Mouse (Mus musculus) stomach, embryonic 16.5 days (tissue): Measurements from ENCODE around the gene Zcchc14. TPM values are rescaled to one million over a fixed set of nuclear protein-coding genes. Genes with fewer than 3 reads are reported as not detected.
"Not testable (repeated sequence)": the region's sequence is repeated elsewhere in the genome, so short reads cannot be mapped to it uniquely, and the experiment has no call there.

Source experiments
- ATAC-seq: fragments of 200-750 bp; cut with Nextera tagmentation; 2 replicates; pipeline ENCODE4 v1.8.0; 2017; ENCODE audit warnings: moderate number of reproducible peaks, moderate TSS enrichment; ENCODE audit not compliant: insufficient read depth, low FRiP score
- H3K27ac ChIP-seq: fragments of 300-500 bp; sonication (generic); 2 replicates; pipeline ENCODE4 v1.5.1; 2014; ENCODE audit warnings: low read length
- H3K27me3 ChIP-seq: fragments of 300-500 bp; sonication (generic); 2 replicates; pipeline ENCODE4 v1.6.1; 2014; ENCODE audit warnings: low read length, control low read depth, mixed read lengths; ENCODE audit not compliant: control insufficient read depth, insufficient read depth
- H3K36me3 ChIP-seq: fragments of 300-500 bp; sonication (generic); 2 replicates; pipeline ENCODE4 v1.6.1; 2014; ENCODE audit warnings: low read length; ENCODE audit not compliant: control insufficient read depth, insufficient read depth
- H3K4me1 ChIP-seq: fragments of 300-500 bp; sonication (generic); 2 replicates; pipeline ENCODE4 v1.6.1; 2014; ENCODE audit warnings: low read length, control low read depth, mixed read lengths; ENCODE audit not compliant: control insufficient read depth, insufficient read depth
- H3K4me2 ChIP-seq: fragments of 300-500 bp; sonication (generic); 2 replicates; pipeline ENCODE4 v1.6.1; 2014; ENCODE audit warnings: low read depth, low read length, mixed read lengths
- H3K4me3 ChIP-seq: fragments of 300-500 bp; sonication (generic); replicated peaks from 2 replicates; pipeline ENCODE4 v1.5.1; 2014; ENCODE audit warnings: mild to moderate bottlenecking, low read length
- H3K9ac ChIP-seq: fragments of 300-500 bp; sonication (generic); 2 replicates; pipeline ENCODE4 v1.6.1; 2014; ENCODE audit warnings: low read length
- H3K9me3 ChIP-seq: fragments of 300-500 bp; sonication (generic); replicated peaks from 2 replicates; pipeline ENCODE4 v1.6.1; 2016; ENCODE audit warnings: low read length, control low read depth; ENCODE audit not compliant: control insufficient read depth
- WGBS: fragments of 180-500 bp; shearing (Covaris S2); extraction: QIAGEN DNeasy Blood & Tissue Kit; methylation state at CpG from one replicate; pipeline ENCODE4 v1.1.7; 2014; 5-methylcytosine and 5-hydroxymethylcytosine counted together
- polyA plus RNA-seq: library from polyadenylated mRNA; unstranded; fragments of >200 nt; fragmentation: Nextera tagmentation; extraction: Ambion mirVana; gene quantifications from 2 replicates; pipeline ENCODE4 v1.2.1, GENCODE M21; 2015

Zcchc14 gene
- polyA plus RNA-seq, 1 experiment from 2014 or later: 13.2 TPM

DNA sequence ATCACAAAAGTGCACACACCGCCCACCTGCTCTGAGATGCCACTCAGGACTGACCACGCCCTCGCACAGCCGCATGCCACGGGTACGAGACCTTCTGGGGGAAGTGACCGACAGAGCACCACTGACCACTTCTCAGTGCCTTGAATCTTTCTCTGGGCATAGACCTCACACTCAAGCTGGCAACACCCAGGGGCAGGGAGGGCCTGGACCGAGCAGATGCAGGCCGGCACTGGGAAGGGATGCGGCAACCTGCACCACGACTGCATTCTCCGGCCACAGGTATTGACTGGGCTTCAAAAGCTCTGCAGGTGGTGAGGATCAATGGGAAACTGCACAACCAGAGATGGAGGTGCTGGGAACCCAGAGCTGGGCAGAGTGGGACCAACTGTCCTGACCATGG is 50.3 kb downstream of the Zcchc14 start:
- H3K4me1 ChIP-seq: no peaks in the 10 kb centered on the region
- H3K9me3 ChIP-seq: no peaks in the 10 kb centered on the region
- H3K27ac ChIP-seq: no peak overlapping the region
- no peaks in the 10 kb centered on the region for H3K27me3 ChIP-seq
- H3K9ac ChIP-seq: no peak overlapping the region
- H3K4me3 ChIP-seq: no peak overlapping the region
- H3K4me2 ChIP-seq: no peak overlapping the region
- 89% methylated on average over 12 of the region's 12 CpGs for WGBS
- no peak for ATAC-seq
- H3K36me3 ChIP-seq: peaks cover 15% of the 10 kb centered on the region; the same call in 1 of the 2 replicates

DNA sequence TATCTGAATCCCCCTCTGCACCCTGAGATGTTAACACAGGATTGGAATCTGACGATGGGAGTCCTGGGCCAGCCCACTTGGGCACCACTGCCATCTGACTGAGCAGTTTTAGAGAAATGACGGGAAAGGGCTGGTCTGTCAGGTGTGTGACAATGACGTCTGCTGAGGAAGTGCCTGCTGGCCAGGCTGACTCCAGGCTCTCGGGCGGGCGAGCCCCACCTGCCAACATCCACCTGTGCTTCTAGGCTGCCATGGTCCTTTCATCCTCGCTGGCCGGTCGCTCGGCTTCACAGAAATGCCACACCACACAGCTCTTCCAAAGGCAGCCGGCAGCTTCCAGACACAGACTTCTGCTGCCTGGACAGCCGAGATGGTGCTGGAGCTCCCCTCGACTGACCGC is 52.9 kb downstream of the Zcchc14 start:
- no peak for ATAC-seq
- H3K27me3 ChIP-seq: no peaks in the 10 kb centered on the region
- no peak overlapping the region for H3K9ac ChIP-seq
- H3K4me1 ChIP-seq: no peaks in the 10 kb centered on the region
- WGBS: 87% methylated on average over 14 of the region's 14 CpGs
- no peak overlapping the region for H3K4me3 ChIP-seq
- H3K4me2 ChIP-seq: no peak overlapping the region
- H3K27ac ChIP-seq: no peak overlapping the region
- peaks cover 21% of the 10 kb centered on the region for H3K36me3 ChIP-seq
- H3K9me3 ChIP-seq: no peaks in the 10 kb centered on the region

- peaks cover 22% of the 10 kb centered on the region for H3K36me3 ChIP-seq
- no peak overlapping the region for H3K4me2 ChIP-seq
- no peak overlapping the region for H3K27ac ChIP-seq
- no peaks in the 10 kb centered on the region for H3K4me1 ChIP-seq
- ATAC-seq: no peak
- 31% methylated on average over 7 of the region's 7 CpGs for WGBS
- H3K4me3 ChIP-seq: no peak overlapping the region
- no peaks in the 10 kb centered on the region for H3K9me3 ChIP-seq
- H3K9ac ChIP-seq: no peak overlapping the region
- H3K27me3 ChIP-seq: no peaks in the 10 kb centered on the region
Observed at GRCm38 (mm10) chr8:121598892-121599291, 53.8 kb downstream of the Zcchc14 start.

DNA sequence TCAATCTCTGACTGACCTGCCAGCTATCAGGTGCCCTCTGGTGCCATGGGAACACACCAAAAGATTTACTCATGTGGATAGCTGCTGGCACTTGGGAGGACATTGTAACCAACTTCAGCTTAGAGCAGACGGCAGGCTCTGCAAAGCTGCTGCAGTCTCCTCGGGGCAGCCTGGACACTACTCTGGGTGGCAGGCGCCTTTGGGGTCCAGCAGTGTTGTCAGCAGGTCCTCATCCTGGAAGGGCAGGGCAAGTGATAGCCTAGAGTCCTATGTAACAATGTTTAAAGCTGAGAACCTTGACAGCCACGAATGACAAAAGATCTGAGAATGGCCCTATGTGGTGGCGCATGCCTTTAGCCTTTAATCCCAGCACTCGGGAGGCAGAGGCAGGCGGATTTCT is 54.5 kb downstream of the Zcchc14 start:
- ATAC-seq: no peak
- H3K36me3 ChIP-seq: peaks cover 20% of the 10 kb centered on the region
- no peaks in the 10 kb centered on the region for H3K4me1 ChIP-seq
- no peak overlapping the region for H3K27ac ChIP-seq
- H3K9ac ChIP-seq: no peak overlapping the region
- H3K27me3 ChIP-seq: no peaks in the 10 kb centered on the region
- no peaks in the 10 kb centered on the region for H3K9me3 ChIP-seq
- H3K4me3 ChIP-seq: no peak overlapping the region
- no peak overlapping the region for H3K4me2 ChIP-seq
- 87% methylated on average over 7 of the region's 7 CpGs for WGBS

- not testable (repeated sequence) for H3K27ac ChIP-seq, H3K27me3 ChIP-seq, H3K4me3 ChIP-seq, H3K9ac ChIP-seq, H3K9me3 ChIP-seq, H3K4me1 ChIP-seq, ATAC-seq, H3K4me2 ChIP-seq
- WGBS: 57% methylated on average over 2 of the region's 2 CpGs
- peaks cover 20% of the 10 kb centered on the region for H3K36me3 ChIP-seq
Observed at GRCm38 (mm10) chr8:121597492-121597891, 55.2 kb downstream of the Zcchc14 start.

- no peak overlapping the region for H3K4me2 ChIP-seq
- H3K27ac ChIP-seq: no peak overlapping the region
- no peak for ATAC-seq
- peaks cover 15% of the 10 kb centered on the region for H3K36me3 ChIP-seq
- no peak overlapping the region for H3K9ac ChIP-seq
- H3K27me3 ChIP-seq: no peaks in the 10 kb centered on the region
- WGBS: 74% methylated on average over 9 of the region's 9 CpGs
- H3K4me1 ChIP-seq: peaks cover 25% of the 10 kb centered on the region
- H3K9me3 ChIP-seq: no peaks in the 10 kb centered on the region
- no peak overlapping the region for H3K4me3 ChIP-seq
Observed at GRCm38 (mm10) chr8:121593983-121594382, 58.7 kb downstream of the Zcchc14 start.

DNA sequence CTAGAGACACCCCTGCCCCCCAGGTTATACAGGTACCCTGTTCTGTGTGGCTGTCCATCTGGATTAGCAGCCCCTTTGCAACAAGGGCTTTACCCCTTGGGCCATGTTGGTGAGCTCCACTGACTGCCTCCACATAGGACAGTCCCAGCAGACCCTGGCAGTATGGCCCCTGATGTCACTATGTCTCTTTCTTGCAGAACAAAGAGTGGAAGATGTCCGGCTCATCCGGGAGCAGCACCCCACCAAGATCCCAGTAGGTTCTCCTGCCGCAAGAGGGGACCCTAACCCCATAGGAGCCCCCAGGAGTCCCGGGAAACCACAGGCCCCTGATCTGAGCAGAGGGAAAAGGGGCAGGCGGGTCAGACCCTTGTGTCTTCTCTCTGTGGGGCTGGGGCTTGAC is 59.4 kb downstream of the Zcchc14 start:
- ATAC-seq: no peak
- H3K36me3 ChIP-seq: peaks cover 15% of the 10 kb centered on the region
- H3K27ac ChIP-seq: no peak overlapping the region
- WGBS: 91% methylated on average over 5 of the region's 5 CpGs
- H3K4me3 ChIP-seq: no peak overlapping the region
- no peak overlapping the region for H3K9ac ChIP-seq
- H3K4me1 ChIP-seq: peaks cover 25% of the 10 kb centered on the region
- H3K9me3 ChIP-seq: no peaks in the 10 kb centered on the region
- H3K4me2 ChIP-seq: no peak overlapping the region
- no peaks in the 10 kb centered on the region for H3K27me3 ChIP-seq

DNA sequence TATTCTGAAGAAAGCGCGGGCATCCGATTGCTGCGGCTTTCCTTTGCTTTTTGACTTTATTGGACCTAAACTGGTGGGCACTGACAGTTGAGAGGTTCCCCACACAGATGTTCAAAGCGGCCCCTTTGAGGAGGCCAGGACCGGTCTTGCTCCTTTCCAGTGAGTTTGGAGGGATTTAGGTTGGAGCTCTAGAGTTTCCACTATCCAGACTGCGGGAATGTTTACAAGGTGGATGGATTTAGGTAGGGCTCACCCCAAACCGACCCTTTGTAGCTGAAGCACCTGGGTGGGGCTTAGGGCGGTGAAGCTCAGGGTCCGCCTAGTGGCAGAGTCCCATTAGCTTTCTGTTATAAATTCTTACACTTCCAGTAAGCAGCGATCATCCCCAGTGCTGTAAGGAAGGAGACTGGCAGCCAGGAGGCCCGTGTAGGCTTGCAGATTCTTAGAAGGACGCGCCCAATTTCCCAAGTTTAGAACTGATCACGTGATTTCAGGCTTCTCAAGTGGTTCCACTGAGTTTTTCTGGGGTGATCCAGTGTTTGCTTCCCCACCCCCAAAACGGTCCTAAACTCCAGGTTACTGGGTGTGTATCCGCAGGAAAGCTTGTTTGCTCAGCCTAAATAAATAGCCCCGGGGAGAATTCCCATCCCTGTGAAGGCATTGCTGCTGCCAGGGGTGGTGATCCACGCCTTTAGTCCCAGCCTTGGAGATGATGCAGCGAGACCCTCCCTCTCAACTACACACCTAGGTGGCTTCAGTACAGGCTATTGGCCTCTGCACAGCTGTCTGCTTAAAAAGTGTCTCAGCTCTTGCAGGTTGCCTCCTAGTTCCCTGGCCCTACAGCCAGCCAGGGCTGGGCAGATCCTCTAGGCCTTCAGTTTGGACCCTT is 61.3 kb downstream of the Zcchc14 start:
- peak overlapping the region; percentile 60 for H3K27ac ChIP-seq
- H3K9ac ChIP-seq: peak overlapping the region; percentile 88
- no peaks in the 10 kb centered on the region for H3K27me3 ChIP-seq
- H3K9me3 ChIP-seq: no peaks in the 10 kb centered on the region
- WGBS: 10% methylated on average over 20 of the region's 20 CpGs
- H3K36me3 ChIP-seq: peaks cover 15% of the 10 kb centered on the region
- peak overlapping the region; percentile 80 for H3K4me3 ChIP-seq
- H3K4me2 ChIP-seq: peak overlapping the region; percentile 92
- peaks cover 25% of the 10 kb centered on the region for H3K4me1 ChIP-seq
- no peak for ATAC-seq

DNA sequence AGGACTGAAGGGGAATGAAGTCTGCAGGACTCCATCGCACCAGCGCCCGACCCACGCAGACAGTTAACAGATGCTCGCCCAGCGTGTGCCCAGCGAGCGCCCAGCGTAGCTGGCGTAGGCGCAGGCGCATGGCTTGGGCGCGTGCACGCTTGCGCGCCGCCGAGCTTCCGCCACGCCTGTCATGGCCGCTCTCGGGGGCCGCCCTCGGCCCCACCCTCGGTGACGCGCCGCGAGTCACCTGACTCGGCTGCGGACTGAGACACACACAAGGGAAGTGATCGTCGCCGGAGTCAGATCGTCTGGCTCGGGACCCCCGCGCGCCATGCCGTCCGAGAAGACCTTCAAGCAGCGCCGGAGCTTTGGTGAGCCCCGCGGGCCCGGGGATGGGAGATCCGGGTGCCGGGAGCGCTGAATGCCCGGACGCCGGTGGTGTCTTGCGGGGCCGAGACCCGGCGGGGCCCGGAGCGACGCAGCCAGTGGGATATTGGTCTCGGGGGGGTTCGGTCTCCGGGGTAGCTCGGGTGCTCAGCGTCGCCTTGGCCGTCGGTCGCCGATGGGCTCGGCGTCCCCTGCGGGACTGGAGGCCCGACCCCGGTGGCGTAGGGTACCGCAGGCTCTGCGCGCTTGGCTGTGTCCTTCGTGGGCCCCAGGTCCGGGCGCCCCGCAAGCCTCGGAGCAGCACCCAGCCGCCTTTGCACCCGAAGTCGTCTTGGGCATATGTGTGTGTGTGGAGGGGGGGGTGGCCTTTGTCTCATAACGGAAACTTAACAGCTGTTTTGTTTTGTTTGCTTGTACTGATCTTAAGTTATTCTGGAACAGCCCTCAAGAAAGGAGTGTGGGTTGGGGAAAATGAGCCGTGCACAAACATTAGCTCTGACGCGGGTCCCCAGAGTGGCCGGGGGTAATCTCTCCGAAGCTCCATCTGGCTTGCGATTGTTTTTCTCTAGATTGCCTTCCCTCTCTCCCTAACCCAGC is 62.2 kb downstream of the Zcchc14 start, which contains the start of gene Map1lc3b:
Gene Map1lc3b, plus strand, starts transcription at position 159 of the 975 bp plus-strand sequence.
- Histone ChIP-seq H3K36me3 (peaks cover 13% of the 10 kb centered on the region), H3K4me1 (peaks cover 25% of the 10 kb centered on the region), H3K27ac (peak within 1 kb of the TSS; percentile 60), H3K4me2 (peak within 1 kb of the TSS; percentile 92), H3K4me3 (peak within 1 kb of the TSS; percentile 80), H3K27me3 (no peaks in the 10 kb centered on the region), H3K9ac (peak within 1 kb of the TSS; percentile 88), H3K9me3 (no peaks in the 10 kb centered on the region)
- ATAC-seq: peak; percentile 89
- under 1% methylated on average over 92 of the region's 94 CpGs for WGBS
